Comparison of ENCODE assay signal across 32 mouse cellular contexts in the genomic region with DNA sequence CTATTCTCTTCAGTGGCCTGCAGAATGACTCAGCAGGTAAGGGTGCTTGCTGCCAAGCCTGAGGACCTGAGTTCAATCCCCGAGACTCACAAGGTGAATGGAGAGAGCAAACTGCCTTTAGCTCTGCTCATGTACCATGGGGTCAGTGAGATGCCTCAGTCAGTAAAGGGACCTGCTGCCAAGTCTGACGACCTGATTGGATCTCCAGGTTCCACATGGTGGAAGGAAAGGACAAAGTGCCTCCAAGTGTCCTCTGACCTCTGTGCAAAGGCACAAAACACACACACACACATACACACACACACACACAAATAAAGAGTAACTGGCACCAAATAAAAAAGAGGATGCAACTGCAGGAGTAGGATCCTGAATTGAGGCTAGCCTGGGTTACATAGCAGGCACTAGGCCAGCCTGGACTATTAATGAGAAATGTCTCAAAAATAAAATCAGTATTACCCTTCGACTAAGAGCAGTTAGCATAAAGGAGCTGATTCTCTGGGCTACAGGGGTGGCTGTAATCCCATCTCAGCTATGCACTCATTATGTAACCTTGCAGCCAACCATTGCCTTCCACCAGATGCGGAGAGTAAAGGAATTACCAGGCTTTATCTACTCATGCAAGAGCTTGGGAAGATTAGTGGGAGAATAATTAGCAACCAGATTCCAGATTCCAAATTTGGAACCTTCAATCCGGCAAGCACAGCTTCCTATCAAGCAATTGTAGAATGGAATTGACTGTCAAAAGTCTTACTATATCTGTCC. TPM values are rescaled to one million over a fixed set of nuclear protein-coding genes. Genes with fewer than 3 reads are reported as not detected.
A peak's percentile ranks its signal among the peaks of the same experiment; 100 is the strongest.
DNase-seq lines count a peak whose midpoint lies in the region; ATAC-seq and TF ChIP-seq lines count a peak whose summit lies in the region.
"Had no signal": no experiment of that assay in that cellular context is flagged by ENCODE, and none has a peak within 500 bp of the region (broad histone marks: within the 10 kb centered on the region; RNA-seq: fewer than 3 reads in every experiment).

No protein-coding gene starts in this region.

- peak; percentile 43; the same call in 1 of the 2 replicates for ATAC-seq in heart, embryonic 14.5 days (ENCODE audit: insufficient number of reproducible peaks, insufficient read depth, low FRiP score, low read depth)
- no peak for ATAC-seq in kidney, embryonic 16.5 days (ENCODE audit: low FRiP score, low TSS enrichment)
- ATAC-seq in liver, postnatal 0 days: no peak
- ATAC-seq: forebrain, embryonic 13.5 days; midbrain, embryonic 13.5 days had no signal

- H3K4me3 ChIP-seq in heart, embryonic 14.5 days (ENCODE audit: control insufficient read depth in 1 of 2, insufficient read depth in 1 of 2, low read depth in 1 of 2, low read length in 2 of 2): no peak overlapping the region
- H3K4me3 ChIP-seq in heart, embryonic 10.5 days: no peak overlapping the region
- H3K4me3 ChIP-seq in kidney, embryonic 16.5 days (ENCODE audit: low read length): no peak overlapping the region
- H3K4me3 ChIP-seq in liver, adult 2 months (ENCODE audit: insufficient read depth, low read depth, low read length): peak overlapping the region; percentile 61
- no peak overlapping the region for H3K4me3 ChIP-seq in liver, postnatal 0 days (ENCODE audit: low read depth, low read length)
- H3K4me3 ChIP-seq: embryonic facial prominence, embryonic 10.5 days; embryonic facial prominence, embryonic 15.5 days; forebrain, embryonic 13.5 days; heart, embryonic 13.5 days; limb, embryonic 12.5 days; midbrain, embryonic 13.5 days; neural tube, embryonic 15.5 days had no signal

- DNase-seq in heart, embryonic 10.5 days (ENCODE audit: low spot score): no peak
- peak; percentile 42 for DNase-seq in kidney, adult 11 months
- DNase-seq in liver, adult 2 months (ENCODE audit: extremely low read depth, low read depth, low spot score): peak; percentile 99
- DNase-seq in liver, postnatal 0 days: no peak
- DNase-seq in retina, postnatal 1 day: peak; percentile 39
- DNase-seq: adrenal gland, adult 8-10 months; cerebellum, adult 8-10 months; cerebellum, postnatal 25 days; gastrocnemius, postnatal 25 days; heart, adult 18-20 months; lung, postnatal 36 days; thymus, postnatal 4 days had no signal

- no peak overlapping the region for H3K4me2 ChIP-seq in heart, embryonic 14.5 days (ENCODE audit: low read length)
- H3K4me2 ChIP-seq in kidney, embryonic 16.5 days (replicated peaks; ENCODE audit: low read depth, low read length): no peak overlapping the region
- no peak overlapping the region; the same call in 1 of the 2 replicates for H3K4me2 ChIP-seq in liver, postnatal 0 days (ENCODE audit: low read depth, low read length)
- H3K4me2 ChIP-seq: embryonic facial prominence, embryonic 15.5 days; forebrain, embryonic 13.5 days; heart, embryonic 13.5 days; hindbrain, embryonic 14.5 days; limb, embryonic 12.5 days; liver, embryonic 11.5 days; midbrain, embryonic 13.5 days; neural tube, embryonic 15.5 days had no signal

- no peaks in the 10 kb centered on the region for H3K36me3 ChIP-seq in heart, embryonic 14.5 days (ENCODE audit: control insufficient read depth, insufficient read depth, low read length)
- no peaks in the 10 kb centered on the region for H3K36me3 ChIP-seq in heart, embryonic 10.5 days
- H3K36me3 ChIP-seq in kidney, embryonic 16.5 days (ENCODE audit: insufficient read depth, low read length): no peaks in the 10 kb centered on the region
- peaks cover 5% of the 10 kb centered on the region; the same call in 1 of the 2 replicates for H3K36me3 ChIP-seq in liver, adult 2 months (ENCODE audit: control insufficient read depth, insufficient read depth, low read length)
- no peaks in the 10 kb centered on the region for H3K36me3 ChIP-seq in liver, postnatal 0 days (replicated peaks; ENCODE audit: insufficient read depth, low read length)
- H3K36me3 ChIP-seq: embryonic facial prominence, embryonic 10.5 days; embryonic facial prominence, embryonic 15.5 days; G1E; heart, embryonic 13.5 days; limb, embryonic 12.5 days; midbrain, embryonic 13.5 days; neural tube, embryonic 15.5 days had no signal

- no peaks in the 10 kb centered on the region for H3K9me3 ChIP-seq in heart, embryonic 14.5 days (ENCODE audit: control insufficient read depth, low read length)
- no peaks in the 10 kb centered on the region for H3K9me3 ChIP-seq in heart, embryonic 10.5 days
- no peaks in the 10 kb centered on the region for H3K9me3 ChIP-seq in kidney, embryonic 16.5 days (ENCODE audit: low read length)
- no peaks in the 10 kb centered on the region for H3K9me3 ChIP-seq in liver, postnatal 0 days (ENCODE audit: low read length)
- H3K9me3 ChIP-seq: embryonic facial prominence, embryonic 10.5 days; embryonic facial prominence, embryonic 15.5 days; forebrain, embryonic 13.5 days; G1E; heart, embryonic 13.5 days; limb, embryonic 12.5 days; midbrain, embryonic 13.5 days; neural tube, embryonic 15.5 days had no signal

- H3K79me2 ChIP-seq in liver, adult 2 months (ENCODE audit: control insufficient read depth, insufficient read depth, low read length): peaks cover 22% of the 10 kb centered on the region

- no peak overlapping the region for H3K27ac ChIP-seq in heart, embryonic 14.5 days (replicated peaks in 1 of 2; ENCODE audit: control insufficient read depth in 1 of 2, insufficient read depth in 1 of 2, low read depth in 2 of 2, low read length in 2 of 2)
- no peak overlapping the region for H3K27ac ChIP-seq in heart, embryonic 10.5 days
- no peak overlapping the region; the same call in 1 of the 2 replicates for H3K27ac ChIP-seq in kidney, embryonic 16.5 days (ENCODE audit: low read length)
- peak overlapping the region; percentile 94 for H3K27ac ChIP-seq in liver, adult 2 months (replicated peaks; ENCODE audit: insufficient read depth, low read depth, low read length)
- no peak overlapping the region for H3K27ac ChIP-seq in liver, postnatal 0 days (ENCODE audit: low read depth)
- H3K27ac ChIP-seq: embryonic facial prominence, embryonic 10.5 days; embryonic facial prominence, embryonic 15.5 days; forebrain, embryonic 13.5 days; heart, embryonic 13.5 days; hindbrain, embryonic 14.5 days; limb, embryonic 12.5 days; midbrain, embryonic 13.5 days; neural tube, embryonic 15.5 days had no signal

- no peak for TF ChIP-seq POLR2A in liver, adult 2 months (IDR thresholded peaks at IDR 0.05; ENCODE audit: extremely low read depth, insufficient read depth, low read length)

- 54% methylated on average over 5 of the region's 5 CpGs for WGBS in heart, embryonic 14.5 days
- 69% methylated on average over 5 of the region's 5 CpGs for whole genome bisulfite sequencing in heart, embryonic 10.5 days
- WGBS in kidney, embryonic 16.5 days: 87% methylated on average over 5 of the region's 5 CpGs
- 16% methylated on average over 5 of the region's 5 CpGs for WGBS in liver, adult 2 months
- 68% methylated on average over 5 of the region's 5 CpGs for WGBS in liver, postnatal 0 days (ENCODE audit: insufficient replicate concordance)

- TF ChIP-seq EP300 in liver, postnatal 0 days (IDR thresholded peaks at IDR 0.05; ENCODE audit: low read depth): no peak

- no peak overlapping the region for H3K9ac ChIP-seq in heart, embryonic 14.5 days (ENCODE audit: low read length)
- no peak overlapping the region for H3K9ac ChIP-seq in kidney, embryonic 16.5 days (replicated peaks; ENCODE audit: low read length)
- H3K9ac ChIP-seq in liver, adult 2 months (ENCODE audit: low read depth, low read length): peak overlapping the region; percentile 60
- no peak overlapping the region for H3K9ac ChIP-seq in liver, postnatal 0 days (replicated peaks)
- H3K9ac ChIP-seq: embryonic facial prominence, embryonic 15.5 days; forebrain, embryonic 13.5 days; heart, embryonic 13.5 days; hindbrain, embryonic 14.5 days; limb, embryonic 12.5 days; midbrain, embryonic 13.5 days; neural tube, embryonic 15.5 days had no signal

- TF ChIP-seq CTCF in liver, adult 2 months (IDR thresholded peaks at IDR 0.05; ENCODE audit: low read depth, low read length): no peak
- no peak for TF ChIP-seq CTCF in liver, postnatal 0 days (IDR thresholded peaks at IDR 0.05; ENCODE audit: low read depth)

- peaks cover 2 to 3% of the 10 kb centered on the region in 2 experiments; a peak in 2 of 4 replicates for H3K4me1 ChIP-seq in heart, embryonic 14.5 days (ENCODE audit: control insufficient read depth in 2 of 2, insufficient read depth in 2 of 2, low read length in 2 of 2)
- H3K4me1 ChIP-seq in heart, embryonic 10.5 days: no peaks in the 10 kb centered on the region
- H3K4me1 ChIP-seq in kidney, embryonic 16.5 days (ENCODE audit: insufficient read depth, low read length): no peaks in the 10 kb centered on the region
- peaks cover 10% of the 10 kb centered on the region for H3K4me1 ChIP-seq in liver, adult 2 months (ENCODE audit: control insufficient read depth, insufficient read depth, low read length)
- no peaks in the 10 kb centered on the region for H3K4me1 ChIP-seq in liver, postnatal 0 days (ENCODE audit: insufficient read depth)
- H3K4me1 ChIP-seq: embryonic facial prominence, embryonic 10.5 days; embryonic facial prominence, embryonic 15.5 days; forebrain, embryonic 13.5 days; limb, embryonic 12.5 days; midbrain, embryonic 13.5 days; neural tube, embryonic 15.5 days had no signal

- no peaks in the 10 kb centered on the region for H3K27me3 ChIP-seq in heart, embryonic 14.5 days (ENCODE audit: control insufficient read depth, insufficient read depth, low read length)
- H3K27me3 ChIP-seq in heart, embryonic 10.5 days (ENCODE audit: insufficient read depth, poor library complexity, severe bottlenecking): 0 out of 2 replicates have a peak, but pooled peaks cover 4% of the 10 kb centered on the region
- no peaks in the 10 kb centered on the region for H3K27me3 ChIP-seq in kidney, embryonic 16.5 days (ENCODE audit: insufficient read depth, low read length)
- no peaks in the 10 kb centered on the region for H3K27me3 ChIP-seq in liver, adult 2 months (ENCODE audit: control insufficient read depth, insufficient read depth, low read length)
- H3K27me3 ChIP-seq in liver, postnatal 0 days (ENCODE audit: insufficient read depth, low read length): no peaks in the 10 kb centered on the region
- H3K27me3 ChIP-seq: embryonic facial prominence, embryonic 15.5 days; forebrain, embryonic 13.5 days; heart, embryonic 13.5 days; limb, embryonic 12.5 days; midbrain, embryonic 13.5 days; neural tube, embryonic 15.5 days had no signal

RNA-seq across cellular contexts. Expression of a gene that starts 15.9 kb away (rescaled TPM):
- 0.46 and 1.3 TPM in 2 replicates for polyA plus RNA-seq in heart, embryonic 14.5 days (2014; fragmentation: Nextera tagmentation; extraction: Ambion mirVana)
- 0.27 and 0.77 TPM in 2 replicates for polyA plus RNA-seq in heart, embryonic 10.5 days (2016; fragmentation: Nextera tagmentation; extraction: Ambion mirVana)
- 5.0 and 6.1 TPM in 2 replicates for polyA plus RNA-seq in kidney, embryonic 16.5 days (2015; fragmentation: Nextera tagmentation; extraction: Ambion mirVana)
- total RNA-seq in liver, adult 2 months (2014; rRNA removed): 115 and 119 TPM in 2 replicates
- polyA plus RNA-seq in liver, adult 2 months (2012; rRNA removed): 90.8 and 106 TPM in 2 replicates
- polyA plus RNA-seq in liver, postnatal 0 days (2015; fragmentation: Nextera tagmentation; extraction: Ambion mirVana): 15.0 and 17.3 TPM in 2 replicates
- total RNA-seq: G1E; megakaryocyte, adult 5-6 weeks had no signal
- polyA plus RNA-seq: G1E had no signal

RNA-seq across cellular contexts. Expression of a gene that starts 16.0 kb away (rescaled TPM):
- 42.8 and 47.3 TPM in 2 replicates for polyA plus RNA-seq in heart, embryonic 14.5 days (2014; fragmentation: Nextera tagmentation; extraction: Ambion mirVana)
- 83.7 and 115 TPM in 2 replicates for polyA plus RNA-seq in heart, embryonic 10.5 days (2016; fragmentation: Nextera tagmentation; extraction: Ambion mirVana)
- 116 and 138 TPM in 2 replicates for polyA plus RNA-seq in kidney, embryonic 16.5 days (2015; fragmentation: Nextera tagmentation; extraction: Ambion mirVana)
- 12.9 and 14.4 TPM in 2 replicates for total RNA-seq in liver, adult 2 months (2014; rRNA removed)
- 3.9 and 4.5 TPM in 2 replicates for polyA plus RNA-seq in liver, adult 2 months (2012; rRNA removed)
- polyA plus RNA-seq in liver, postnatal 0 days (2015; fragmentation: Nextera tagmentation; extraction: Ambion mirVana): 12.1 and 12.4 TPM in 2 replicates

RNA-seq across cellular contexts. Expression of a gene that starts 19.9 kb away (rescaled TPM):
- polyA plus RNA-seq in heart, embryonic 14.5 days (2014; fragmentation: Nextera tagmentation; extraction: Ambion mirVana): 0.66 and 0.68 TPM in 2 replicates
- 0.42 and 1.7 TPM in 2 replicates for polyA plus RNA-seq in heart, embryonic 10.5 days (2016; fragmentation: Nextera tagmentation; extraction: Ambion mirVana)
- polyA plus RNA-seq in kidney, embryonic 16.5 days (2015; fragmentation: Nextera tagmentation; extraction: Ambion mirVana): 9.6 and 10.6 TPM in 2 replicates
- 226 and 238 TPM in 2 replicates for total RNA-seq in liver, adult 2 months (2014; rRNA removed)
- polyA plus RNA-seq in liver, adult 2 months (2012; rRNA removed): 166 and 174 TPM in 2 replicates
- polyA plus RNA-seq in liver, postnatal 0 days (2015; fragmentation: Nextera tagmentation; extraction: Ambion mirVana): 66.9 and 67.6 TPM in 2 replicates
- polyA plus RNA-seq: G1E had no signal

RNA-seq across cellular contexts. Expression of a gene that starts 59.4 kb away (rescaled TPM):
- polyA plus RNA-seq in heart, embryonic 14.5 days (2014; fragmentation: Nextera tagmentation; extraction: Ambion mirVana): not detected in 2 replicates
- not detected in 2 replicates for polyA plus RNA-seq in heart, embryonic 10.5 days (2016; fragmentation: Nextera tagmentation; extraction: Ambion mirVana)
- not detected in 2 replicates for polyA plus RNA-seq in kidney, embryonic 16.5 days (2015; fragmentation: Nextera tagmentation; extraction: Ambion mirVana)
- not detected in 2 replicates for total RNA-seq in liver, adult 2 months (2014; rRNA removed)
- not detected in 2 replicates for polyA plus RNA-seq in liver, adult 2 months (2012; rRNA removed)
- 0.08 and 0.61 TPM in 2 replicates for polyA plus RNA-seq in liver, postnatal 0 days (2015; fragmentation: Nextera tagmentation; extraction: Ambion mirVana)
- total RNA-seq: adrenal gland, adult 8-10 months; adrenal gland, postnatal 4 days; G1E; gastrocnemius, adult 18-20 months; gastrocnemius, postnatal 25 days; heart, adult 18-20 months; hematopoietic stem cell, adult 5-6 weeks; megakaryocyte, adult 5-6 weeks had no signal
- polyA plus RNA-seq: G1E; heart, embryonic 13.5 days; liver, embryonic 11.5 days; liver, embryonic 16.5 days; lung, embryonic 16.5 days; stomach, embryonic 14.5 days; testis, adult 2 months had no signal

Comparison
In these comparisons a context has a peak if more than half of its experiments do, and no peak if none do; other contexts are left out.
1. DNase-seq: peak in kidney, adult 11 months (single experiment), liver, adult 2 months (single experiment) and retina, postnatal 1 day (single experiment); none in heart, embryonic 10.5 days (single experiment) and liver, postnatal 0 days (single experiment).